Mouse (Mus musculus): Measurements from ENCODE around the gene Lef1. TPM values are rescaled to one million over a fixed set of nuclear protein-coding genes. Genes with fewer than 3 reads are reported as not detected.

The Lef1 gene
- polyA plus RNA-seq, 1 experiment from 2014 or later: 18.7 TPM

DNA sequence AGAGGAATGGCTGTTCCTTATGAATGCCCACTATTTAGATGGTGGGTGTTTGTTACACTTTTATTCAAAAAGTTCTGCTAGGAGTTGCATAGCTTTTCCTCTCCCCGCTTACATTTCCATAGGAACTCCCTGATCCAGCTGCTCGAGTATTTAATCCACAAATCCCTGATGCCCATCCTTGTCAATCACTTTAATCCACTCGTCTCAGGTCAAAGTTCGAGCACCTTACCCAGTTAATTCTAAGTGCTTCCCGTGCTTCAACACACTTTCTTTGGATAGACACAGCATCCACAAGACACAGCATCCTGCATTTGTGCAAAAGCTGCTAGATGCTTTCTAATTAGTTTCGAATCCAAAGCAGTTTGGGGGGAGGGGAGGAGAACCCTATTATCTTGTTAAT lies 160.1 kb downstream of the Lef1 start:
- Histone ChIP-seq H3K9me3 (replicated peaks) (no peaks in the 10 kb centered on the region), H3K4me3 (peak overlapping the region; percentile 95; the same call in 1 of the 2 replicates), H3K27ac (ENCODE audit: poor library complexity, severe bottlenecking) (no peak overlapping the region), H3K36me3 (peaks cover 17% of the 10 kb centered on the region), H3K27me3 (replicated peaks) (no peaks in the 10 kb centered on the region), H3K4me2 (peak overlapping the region; percentile 75), H3K4me1 (replicated peaks) (peaks cover 53% of the 10 kb centered on the region), H3K9ac (no peak overlapping the region)
- 64% methylated on average over 6 of the region's 6 CpGs for WGBS
- no peak for ATAC-seq (ENCODE audit: insufficient number of reproducible peaks, low FRiP score)

DNA sequence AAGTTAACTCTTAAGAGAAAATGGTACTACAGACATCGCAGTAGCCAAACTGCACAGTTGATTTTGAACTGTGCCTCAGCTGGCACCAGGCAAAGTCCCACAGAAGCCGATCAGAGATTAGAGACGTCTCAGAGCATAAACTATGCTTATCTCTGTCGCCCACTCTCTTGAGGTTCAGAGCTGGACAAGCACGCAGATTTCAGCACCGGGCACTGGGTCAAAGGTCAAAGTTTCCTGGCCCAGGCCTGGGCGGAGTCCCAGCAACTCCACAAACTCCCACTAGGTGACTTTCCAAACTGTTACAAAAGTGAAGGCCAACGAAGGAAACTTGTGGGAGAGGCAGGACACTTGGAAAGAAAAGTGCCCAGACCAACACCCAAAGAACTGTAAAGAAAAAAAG lies 160.9 kb downstream of the Lef1 start:
- Histone ChIP-seq H3K36me3 (peaks cover 16% of the 10 kb centered on the region), H3K4me3 (peak overlapping the region; percentile 95), H3K9me3 (replicated peaks) (no peaks in the 10 kb centered on the region), H3K4me2 (peak overlapping the region; percentile 75), H3K9ac (peak overlapping the region; percentile 91), H3K27me3 (replicated peaks) (no peaks in the 10 kb centered on the region), H3K27ac (ENCODE audit: poor library complexity, severe bottlenecking) (peak overlapping the region; percentile 89), H3K4me1 (replicated peaks) (peaks cover 47% of the 10 kb centered on the region)
- 2% methylated on average over 8 of the region's 8 CpGs for WGBS
- peak; percentile 72 for ATAC-seq (ENCODE audit: insufficient number of reproducible peaks, low FRiP score)

DNA sequence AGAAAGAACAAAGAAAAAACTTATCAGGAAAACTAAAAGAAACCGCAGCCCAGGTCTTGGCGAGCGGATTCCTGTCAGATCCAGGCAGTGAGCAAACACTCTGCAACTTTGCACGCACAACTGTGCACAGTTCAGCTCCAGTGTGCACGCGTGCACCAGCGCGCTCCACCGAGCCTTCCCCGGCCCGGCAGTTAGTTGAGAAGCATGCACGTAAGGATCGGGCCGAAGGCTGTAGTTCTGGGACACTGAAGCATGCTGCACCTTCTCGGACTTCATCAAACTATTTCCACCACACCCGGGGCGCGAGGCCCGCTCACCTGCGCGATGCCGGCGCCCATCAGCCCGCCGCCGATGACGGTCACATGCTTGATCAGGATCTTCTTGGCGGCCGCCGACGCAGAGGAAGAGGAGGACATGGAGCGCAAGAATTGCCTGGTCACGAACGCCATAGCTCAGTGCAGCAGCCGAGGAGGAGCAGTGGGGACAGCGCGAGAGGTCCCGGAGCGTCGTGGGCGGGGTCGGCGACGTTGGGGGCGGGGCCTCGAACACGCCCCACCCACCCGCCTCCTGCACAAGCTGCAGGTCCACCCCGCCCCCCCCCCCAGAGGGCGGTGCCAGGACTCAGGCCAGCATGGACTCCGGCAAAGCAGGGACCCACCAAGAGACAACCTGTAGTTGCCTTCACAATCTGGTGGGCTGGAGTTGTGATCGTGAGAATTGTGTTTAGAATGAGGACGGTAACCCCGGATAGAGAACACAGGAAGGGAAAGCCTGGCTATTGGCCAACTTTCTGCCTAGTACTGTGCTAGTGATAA lies 161.5 kb downstream of the Lef1 start, which contains the start of gene Hadh:
Gene Hadh, minus strand, starts transcription at position 543 of the 815 bp plus-strand sequence.
- Histone ChIP-seq H3K4me2 (peak within 1 kb of the TSS; percentile 75), H3K9ac (peak within 1 kb of the TSS; percentile 91), H3K36me3 (peaks cover 16% of the 10 kb centered on the region), H3K9me3 (replicated peaks) (no peaks in the 10 kb centered on the region), H3K4me3 (peak within 1 kb of the TSS; percentile 95), H3K4me1 (replicated peaks) (peaks cover 42% of the 10 kb centered on the region), H3K27ac (ENCODE audit: poor library complexity, severe bottlenecking) (peak within 1 kb of the TSS; percentile 89), H3K27me3 (replicated peaks) (no peaks in the 10 kb centered on the region)
- WGBS: under 1% methylated on average over 45 of the region's 54 CpGs
- ATAC-seq (ENCODE audit: insufficient number of reproducible peaks, low FRiP score): peak; percentile 96

DNA sequence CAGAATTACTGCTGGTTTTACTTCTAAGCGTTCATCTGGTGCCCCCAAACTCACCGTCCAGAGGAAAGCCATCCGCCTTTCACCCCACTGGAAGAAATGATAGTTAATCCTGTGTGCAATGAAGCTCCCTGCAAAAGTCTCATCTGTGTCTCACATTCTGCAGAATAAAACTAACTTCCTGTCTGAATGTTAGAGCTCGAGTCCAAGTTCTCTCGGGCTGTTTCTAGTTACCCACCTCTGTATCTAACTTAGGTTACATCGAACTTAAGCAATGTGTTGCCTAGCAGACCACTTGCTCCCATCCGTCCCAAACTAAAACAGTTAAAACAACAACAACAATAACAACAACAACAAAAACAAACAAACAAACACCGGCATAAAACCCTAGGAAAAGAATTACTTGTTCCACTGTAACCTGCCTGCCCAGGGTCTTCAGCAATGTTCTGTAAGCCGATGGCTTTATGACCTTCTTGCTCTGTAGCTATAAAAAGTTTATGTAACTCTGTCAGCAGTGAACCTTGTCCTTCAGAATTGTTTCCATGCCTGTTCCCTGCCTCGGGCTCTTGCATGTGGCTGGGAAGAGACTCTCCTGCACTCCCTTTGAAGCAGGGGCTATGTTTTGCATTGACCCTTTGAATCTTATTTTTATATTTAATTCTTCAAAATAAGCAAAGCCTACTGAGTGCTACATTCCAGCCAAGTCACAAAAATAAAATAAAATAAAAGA lies 162.3 kb downstream of the Lef1 start:
- WGBS: 35% methylated on average over 10 of the region's 10 CpGs
- 0 out of 2 replicates have a peak, but pooled peaks have one; percentile 3 for ATAC-seq (ENCODE audit: insufficient number of reproducible peaks, low FRiP score)
- Histone ChIP-seq H3K9me3 (replicated peaks) (no peaks in the 10 kb centered on the region), H3K4me3 (peak overlapping the region; percentile 95), H3K4me1 (replicated peaks) (peaks cover 34% of the 10 kb centered on the region), H3K36me3 (peaks cover 9% of the 10 kb centered on the region; the same call in 1 of the 2 replicates), H3K27me3 (replicated peaks) (no peaks in the 10 kb centered on the region), H3K27ac (ENCODE audit: poor library complexity, severe bottlenecking) (peak overlapping the region; percentile 89), H3K9ac (peak overlapping the region; percentile 91; the same call in 1 of the 2 replicates), H3K4me2 (peak overlapping the region; percentile 75)

Other genes starting within 250 kb of the Lef1 start
- 142 and 151 TPM in 2 replicates for gene Hadh, start 161.6 kb downstream of the Lef1 start, polyA plus RNA-seq (2016; fragmentation: Nextera tagmentation; extraction: Ambion mirVana)
- 8.2 and 8.5 TPM in 2 replicates for gene Cyp2u1, start 192.8 kb downstream of the Lef1 start, polyA plus RNA-seq (2016; fragmentation: Nextera tagmentation; extraction: Ambion mirVana)

Measured in heart, embryonic 12.5 days (tissue).